Mouse (Mus musculus) small intestine, adult 2 months (tissue): Measurements from ENCODE around the gene Dhx33.

Experiments used
- CTCF ChIP-seq: fragments of 200-500 bp; IDR thresholded peaks from 2 replicates; pipeline ENCODE4 v1.5.1; 2012; ENCODE audit warnings: low read depth, mild to moderate bottlenecking, control low read depth, inconsistent platforms, low read length, moderate library complexity, mixed read lengths; ENCODE audit not compliant: insufficient replicate concordance, insufficient read length; ENCODE audit errors: extremely low read depth
- POLR2A ChIP-seq: fragments of 200-500 bp; IDR thresholded peaks from 2 replicates; pipeline ENCODE4 v1.6.1; 2012; ENCODE audit warnings: low read depth, mild to moderate bottlenecking, control low read depth, inconsistent platforms, low read length, moderate library complexity

DNA sequence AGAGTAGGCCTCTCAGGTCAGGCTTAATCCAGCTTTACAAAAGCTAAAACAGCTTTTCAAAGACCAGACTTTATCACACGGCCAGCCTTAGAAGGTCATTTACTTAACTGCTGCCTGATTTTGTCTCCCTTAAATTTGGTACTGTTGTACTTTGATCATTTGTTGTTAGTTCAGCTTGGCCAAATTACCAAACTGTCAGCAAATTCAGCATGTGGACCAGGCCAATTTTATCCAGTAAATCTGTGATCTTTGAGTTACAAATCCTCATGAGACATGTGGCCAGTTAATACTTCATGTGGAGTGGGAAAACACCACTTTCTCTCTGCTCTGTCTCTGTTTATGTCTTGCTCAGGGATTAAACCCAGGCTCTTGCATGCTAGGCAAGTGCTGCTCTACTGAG lies 31.7 kb downstream of the Dhx33 start:
- TF ChIP-seq CTCF (no peak), POLR2A (no peak)
